Mouse (Mus musculus) B cell, adult 62 days (primary cell): ENCODE measurements around the gene Katnal1. TPM values are rescaled to one million over a fixed set of nuclear protein-coding genes. Genes with fewer than 3 reads are reported as not detected.

Experiments used
- total RNA-seq: library from RNA; stranded (reverse); gene quantifications from 4 replicates; pipeline ENCODE4 v1.2.4, GENCODE M21; 2023

Katnal1 gene
- total RNA-seq, result 4.9 to 11.1 TPM (median 6.5 TPM) in 4 replicates

DNA sequence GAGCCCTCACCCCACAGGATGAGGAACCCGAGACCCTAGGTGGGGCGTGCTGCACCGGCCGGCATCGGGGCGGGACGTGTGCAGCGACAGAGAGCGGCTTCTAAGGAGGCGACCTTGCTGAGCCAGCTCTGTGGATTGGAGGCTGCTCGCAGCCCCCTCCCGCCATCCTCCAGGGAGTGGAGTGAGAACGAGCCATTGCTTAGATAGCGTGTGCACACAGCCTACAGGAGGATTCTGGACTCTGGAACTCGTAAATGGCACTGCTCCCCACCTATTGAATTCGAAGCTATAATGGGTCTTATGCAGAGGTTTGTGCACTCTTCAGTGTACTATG lies at the start of gene Katnal1:
TSS of gene Katnal1 (minus strand) at position 205 of the 334 bp plus-strand sequence.

Other genes starting within 250 kb of the Katnal1 start
- gene Gm42791, start 65.8 kb upstream of the Katnal1 start, total RNA-seq, result 1.4 to 7.0 TPM (median 5.0 TPM) in 4 replicates